Mouse (Mus musculus) erythroblast, embryonic 14.5 days (primary cell): ENCODE data around the gene Dennd1a. TPM values are rescaled to one million over a fixed set of nuclear protein-coding genes. Genes with fewer than 3 reads are reported as not detected.

ENCODE experiments used
- H3K27me3 ChIP-seq: 2 replicates; pipeline ENCODE4 v1.6.1; 2012; ENCODE audit warnings: inconsistent platforms; ENCODE audit not compliant: control insufficient read depth
- H3K36me3 ChIP-seq: 2 replicates; pipeline ENCODE4 v1.6.1; 2012; ENCODE audit warnings: mild to moderate bottlenecking, inconsistent platforms; ENCODE audit not compliant: control insufficient read depth
- H3K4me1 ChIP-seq: 2 replicates; pipeline ENCODE4 v1.6.1; 2012; ENCODE audit warnings: inconsistent platforms; ENCODE audit not compliant: control insufficient read depth
- H3K4me3 ChIP-seq: replicated peaks from 2 replicates; pipeline ENCODE3; 2012; ENCODE audit warnings: moderate library complexity, mild to moderate bottlenecking, inconsistent platforms
- H3K9me3 ChIP-seq: 2 replicates; pipeline ENCODE4 v1.6.1; 2012; ENCODE audit warnings: low read length, inconsistent platforms, mixed read lengths; ENCODE audit not compliant: control insufficient read depth
- GATA1 ChIP-seq: IDR thresholded peaks from 2 replicates; pipeline ENCODE4 v1.6.1; 2012; ENCODE audit warnings: low read length, inconsistent platforms, mixed read lengths
- TAL1 ChIP-seq: IDR thresholded peaks from 3 replicates; pipeline ENCODE4 v1.6.1; 2012; ENCODE audit warnings: low read length, inconsistent platforms, mixed read lengths
- polyA plus RNA-seq: library from polyadenylated mRNA; stranded (reverse); fragments of >175 nt; gene quantifications from 2 replicates; pipeline ENCODE4 v1.2.3, GENCODE M21; 2012

Dennd1a gene
- polyA plus RNA-seq, 1 experiment = 10.7 TPM

DNA sequence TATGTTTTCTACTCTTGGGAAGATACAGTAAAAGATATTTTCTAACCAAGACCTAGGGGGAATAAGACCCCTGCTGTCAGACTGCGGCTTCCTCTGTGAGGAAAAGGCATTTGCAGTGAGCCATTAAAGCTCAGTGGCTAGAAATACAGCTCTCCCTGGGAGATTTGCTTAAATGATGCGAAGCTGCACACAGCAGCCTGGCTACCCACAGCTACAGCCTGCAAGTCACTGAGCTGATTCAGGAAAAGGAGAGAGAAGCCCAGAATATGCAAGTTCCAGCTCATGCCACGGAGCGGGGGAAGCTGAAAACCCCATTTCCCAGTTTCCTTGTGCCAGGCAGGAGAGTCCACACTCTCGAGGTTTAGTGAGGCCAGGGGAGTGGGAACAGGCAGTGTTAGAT is 465.1 kb downstream of the Dennd1a start:
- H3K36me3 ChIP-seq = peaks cover 7% of the 10 kb centered on the region
- H3K9me3 ChIP-seq = no peaks in the 10 kb centered on the region
- H3K4me3 ChIP-seq = no peak overlapping the region
- H3K4me1 ChIP-seq = no peaks in the 10 kb centered on the region
- TF ChIP-seq GATA1 (no peak), TAL1 (no peak)
- H3K27me3 ChIP-seq = no peaks in the 10 kb centered on the region

DNA sequence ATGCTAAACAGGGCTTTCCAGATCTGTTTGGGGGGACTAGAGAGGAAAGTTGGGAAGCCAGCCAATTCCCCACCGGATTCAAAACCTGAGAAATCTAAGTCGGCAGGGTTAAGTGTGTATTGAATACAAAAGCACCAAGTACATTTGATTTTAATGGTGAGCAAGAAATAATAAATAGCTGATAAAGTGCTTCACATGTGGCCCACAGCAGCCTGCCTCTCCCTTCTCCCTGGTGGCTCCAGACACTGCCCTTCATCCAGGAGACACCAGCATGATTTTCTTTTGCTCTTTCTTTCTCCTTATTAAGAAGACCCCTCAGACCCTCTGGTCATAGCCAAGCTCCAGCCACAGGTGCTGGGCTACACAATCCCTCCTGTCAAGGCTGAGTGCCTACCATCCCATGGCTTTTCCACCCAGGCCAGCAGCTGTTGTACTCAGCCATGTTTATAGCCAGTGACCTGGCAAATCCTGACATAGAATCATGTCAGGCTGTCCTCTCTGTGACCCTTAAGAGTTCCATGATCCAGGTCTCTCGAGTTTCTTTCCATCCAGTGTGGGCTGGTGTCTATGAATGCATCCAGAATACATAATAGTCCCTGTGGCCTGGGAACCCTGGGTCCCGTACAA is 467.6 kb downstream of the Dennd1a start:
- H3K4me3 ChIP-seq = no peak overlapping the region
- no peaks in the 10 kb centered on the region for H3K27me3 ChIP-seq
- peaks cover 16% of the 10 kb centered on the region for H3K36me3 ChIP-seq
- H3K9me3 ChIP-seq = no peaks in the 10 kb centered on the region
- H3K4me1 ChIP-seq = no peaks in the 10 kb centered on the region
- TF ChIP-seq TAL1 (no peak), GATA1 (no peak)

DNA sequence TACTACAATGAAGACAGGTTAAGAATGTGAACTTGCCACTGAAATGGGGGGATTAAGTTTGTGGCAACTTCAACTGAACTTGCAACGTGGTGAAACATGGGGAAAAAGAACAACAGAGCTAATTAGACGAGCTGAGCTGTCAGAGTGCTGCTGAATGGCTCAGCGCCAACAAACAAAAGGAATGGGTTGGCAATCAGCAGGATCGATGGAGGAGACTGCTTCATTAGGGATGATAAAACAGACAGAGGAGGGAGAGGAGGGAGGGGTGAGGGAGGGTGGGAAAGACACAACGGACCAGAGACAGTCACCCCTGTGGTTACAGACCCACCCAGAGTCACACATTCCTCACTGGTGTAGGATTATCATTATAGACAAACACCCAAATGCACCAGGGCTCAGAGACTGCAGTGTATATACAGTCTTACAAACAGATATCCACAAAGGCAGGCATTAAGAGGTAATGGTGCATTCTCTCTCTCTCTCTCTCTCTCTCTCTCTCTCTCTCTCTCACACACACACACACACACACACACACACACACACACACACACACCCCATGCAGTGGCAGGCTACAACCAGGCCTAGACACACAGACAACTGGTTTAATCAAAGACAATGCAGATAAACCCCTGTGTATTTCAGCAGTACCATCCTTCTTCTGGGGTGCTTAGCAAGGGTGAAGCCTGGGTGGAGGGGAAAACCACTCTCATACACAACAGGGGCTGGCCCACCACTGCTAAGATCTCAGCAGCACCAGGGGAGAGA is 468.2 kb downstream of the Dennd1a start:
- Histone ChIP-seq H3K4me1 (no peaks in the 10 kb centered on the region), H3K27me3 (no peaks in the 10 kb centered on the region), H3K9me3 (no peaks in the 10 kb centered on the region), H3K4me3 (no peak overlapping the region), H3K36me3 (peaks cover 16% of the 10 kb centered on the region)
- no peak for TF ChIP-seq GATA1
- no peak for TF ChIP-seq TAL1

DNA sequence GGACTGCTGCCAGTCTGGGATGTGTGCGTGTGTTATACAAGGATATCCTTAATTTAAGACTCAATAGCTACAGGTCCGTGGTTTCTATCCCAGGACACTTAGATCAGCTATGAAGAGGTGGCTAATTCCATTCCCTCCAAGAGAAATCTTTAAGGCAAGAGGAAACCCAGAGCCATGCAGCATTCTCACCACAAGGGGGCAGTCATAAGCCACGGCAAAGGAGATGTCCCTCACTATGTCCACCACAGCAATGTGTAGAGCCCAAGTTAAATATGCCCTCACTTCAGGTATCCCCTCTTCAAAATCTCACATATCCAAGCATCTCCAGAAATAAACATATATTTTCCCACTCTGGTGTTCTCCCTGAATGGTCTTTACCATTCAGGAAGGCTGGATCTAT is 471.5 kb downstream of the Dennd1a start:
- H3K27me3 ChIP-seq = no peaks in the 10 kb centered on the region
- no peak overlapping the region for H3K4me3 ChIP-seq
- no peak for TF ChIP-seq GATA1
- no peak for TF ChIP-seq TAL1
- H3K4me1 ChIP-seq = no peaks in the 10 kb centered on the region
- H3K36me3 ChIP-seq = peaks cover 34% of the 10 kb centered on the region
- no peaks in the 10 kb centered on the region for H3K9me3 ChIP-seq

DNA sequence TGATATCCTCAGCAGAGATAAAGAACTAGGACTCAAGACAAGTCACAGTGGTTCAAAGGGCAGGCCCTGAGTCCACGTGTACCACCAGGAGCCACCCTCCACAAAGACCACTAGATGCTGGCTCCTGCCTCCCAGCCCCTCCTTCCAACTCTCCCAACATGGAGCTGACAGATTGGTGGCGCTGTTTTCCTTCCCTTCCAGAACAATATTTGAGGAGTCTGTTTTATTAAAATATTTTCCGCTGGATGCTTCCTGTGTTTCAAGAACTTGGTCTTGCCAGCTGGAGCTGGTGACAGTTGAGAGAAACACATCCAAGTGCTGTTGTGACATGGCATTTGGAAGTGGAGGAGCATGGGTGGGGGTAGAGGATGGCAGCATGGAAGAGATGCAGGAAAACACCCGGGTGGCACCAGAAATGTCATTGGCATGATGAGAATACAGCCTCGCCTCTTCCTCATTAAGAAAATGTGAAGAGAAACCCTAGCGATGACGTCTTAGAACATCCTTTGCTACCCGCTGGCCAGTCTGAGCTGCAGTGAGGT is 472.3 kb downstream of the Dennd1a start:
- TF ChIP-seq GATA1 = no peak
- TF ChIP-seq TAL1 = no peak
- no peaks in the 10 kb centered on the region for H3K27me3 ChIP-seq
- no peaks in the 10 kb centered on the region for H3K9me3 ChIP-seq
- H3K4me3 ChIP-seq = no peak overlapping the region
- H3K36me3 ChIP-seq = peaks cover 39% of the 10 kb centered on the region
- no peaks in the 10 kb centered on the region for H3K4me1 ChIP-seq

GRCm38 (mm10) chr2:37812401-37812800 is 474.8 kb downstream of the Dennd1a start:
- Histone ChIP-seq H3K4me1 (no peaks in the 10 kb centered on the region), H3K27me3 (no peaks in the 10 kb centered on the region), H3K9me3 (no peaks in the 10 kb centered on the region), H3K4me3 (no peak overlapping the region), H3K36me3 (peaks cover 50% of the 10 kb centered on the region)
- no peak for TF ChIP-seq TAL1
- TF ChIP-seq GATA1 = no peak

GRCm38 (mm10) chr2:37811682-37812081 is 475.5 kb downstream of the Dennd1a start:
- no peaks in the 10 kb centered on the region for H3K4me1 ChIP-seq
- H3K9me3 ChIP-seq = no peaks in the 10 kb centered on the region
- H3K27me3 ChIP-seq = no peaks in the 10 kb centered on the region
- no peak overlapping the region for H3K4me3 ChIP-seq
- peaks cover 48% of the 10 kb centered on the region for H3K36me3 ChIP-seq
- TF ChIP-seq GATA1 (no peak), TAL1 (no peak)

DNA sequence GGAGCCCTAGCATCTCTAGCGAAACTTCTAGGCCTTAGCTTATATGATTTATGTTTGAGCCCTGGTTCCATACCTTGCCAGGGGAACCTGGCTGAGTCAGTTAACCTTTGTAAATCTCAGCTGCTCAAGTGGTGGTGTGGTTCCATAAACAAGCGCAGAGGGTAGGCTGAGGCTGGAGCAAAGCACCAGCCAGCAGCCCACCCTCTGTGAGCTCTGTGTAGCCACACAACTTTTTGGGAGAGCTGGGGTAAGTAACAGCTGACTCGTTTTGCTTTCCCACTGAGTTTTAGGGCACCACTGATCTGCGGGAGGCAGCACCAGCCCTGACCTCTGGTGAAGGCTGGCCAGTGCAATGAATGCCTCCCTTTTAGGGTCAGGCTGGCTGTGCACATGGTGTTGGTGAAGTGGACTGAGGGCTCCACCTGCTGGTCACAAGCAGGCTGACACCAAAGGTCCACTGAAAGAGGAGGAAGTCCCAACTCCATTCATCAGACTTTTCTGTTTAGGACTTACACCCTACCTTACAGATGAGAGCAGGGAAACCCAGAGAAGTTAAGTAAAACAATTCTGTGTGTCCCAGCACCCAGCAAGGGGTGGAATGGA is 484.5 kb downstream of the Dennd1a start:
- Histone ChIP-seq H3K36me3 (peaks cover 29% of the 10 kb centered on the region), H3K4me3 (no peak overlapping the region), H3K27me3 (no peaks in the 10 kb centered on the region), H3K9me3 (no peaks in the 10 kb centered on the region), H3K4me1 (peaks cover 12% of the 10 kb centered on the region)
- TF ChIP-seq TAL1 = no peak
- TF ChIP-seq GATA1 = no peak

DNA sequence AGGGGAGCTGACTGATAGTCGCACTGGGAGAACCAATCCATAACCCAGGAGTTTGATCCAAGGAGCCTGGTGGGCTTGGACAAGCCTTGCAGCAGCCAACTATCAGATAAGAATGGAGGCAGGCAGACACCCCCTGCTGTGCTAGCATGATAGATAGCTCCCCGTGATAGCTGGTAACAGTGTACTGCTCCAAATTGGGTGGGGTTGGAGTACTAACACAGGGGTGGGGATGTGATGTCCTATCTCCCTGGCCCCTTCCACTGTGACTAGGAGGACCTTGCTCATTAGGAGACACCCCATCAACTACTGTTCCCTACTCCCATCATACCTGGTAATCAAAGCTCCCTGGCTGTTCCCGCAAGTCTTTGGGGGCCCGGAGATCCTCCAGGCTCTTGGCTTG is 485.5 kb downstream of the Dennd1a start:
- Histone ChIP-seq H3K36me3 (peaks cover 29% of the 10 kb centered on the region), H3K9me3 (no peaks in the 10 kb centered on the region), H3K4me3 (no peak overlapping the region), H3K4me1 (peaks cover 12% of the 10 kb centered on the region), H3K27me3 (no peaks in the 10 kb centered on the region)
- TF ChIP-seq GATA1 (no peak), TAL1 (no peak)
